Mouse (Mus musculus) cerebellum, adult 2 months (tissue): ENCODE measurements at regions not wholly inside any gene's neighbourhood (a gene's known extent, or its start where the extent isn't known, plus 50 kb on each side); places are given as distances from the start of the nearest gene placed in this dataset.
"Not testable (repeated sequence)": the region's sequence is repeated elsewhere in the genome, so short reads cannot be mapped to it uniquely, and the experiment has no call there.

Source experiments
- DNase-seq, 2 experiments: peaks; one replicate each; pipeline ENCODE4 v3.0.0; 2021
- H3K27ac ChIP-seq: fragments of 200-500 bp; 2 replicates; pipeline ENCODE4 v1.5.1; 2012; ENCODE audit warnings: low read length, control low read depth, inconsistent platforms; ENCODE audit not compliant: insufficient read depth
- H3K27me3 ChIP-seq: fragments of 200-500 bp; 2 replicates; pipeline ENCODE4 v1.6.1; 2012; ENCODE audit warnings: inconsistent platforms, mild to moderate bottlenecking, low read length, moderate library complexity; ENCODE audit not compliant: control insufficient read depth, insufficient read depth
- H3K4me1 ChIP-seq: fragments of 200-500 bp; 2 replicates; pipeline ENCODE4 v1.6.1; 2011; ENCODE audit warnings: low read length; ENCODE audit not compliant: control insufficient read depth, insufficient read depth
- H3K4me3 ChIP-seq: fragments of 200-500 bp; replicated peaks from 2 replicates; pipeline ENCODE3; 2011; ENCODE audit warnings: mild to moderate bottlenecking, low read depth, low read length, control low read depth; ENCODE audit not compliant: insufficient read depth
- CTCF ChIP-seq: fragments of 200-500 bp; IDR thresholded peaks from 2 replicates; pipeline ENCODE4 v1.5.1; 2011; ENCODE audit warnings: low read depth, mild to moderate bottlenecking, control low read depth, low read length, moderate library complexity, borderline replicate concordance; ENCODE audit not compliant: insufficient read depth
- POLR2A ChIP-seq: fragments of 200-500 bp; IDR thresholded peaks from 2 replicates; pipeline ENCODE4 v1.6.1; 2011; ENCODE audit warnings: low read length, control low read depth, borderline replicate concordance; ENCODE audit not compliant: insufficient read depth
- WGBS: fragments of 180-500 bp; shearing (Covaris S2); methylation state at CpG from one replicate; pipeline ENCODE4 v1.1.7; 2018; 5-methylcytosine and 5-hydroxymethylcytosine counted together

- Histone ChIP-seq H3K27me3 (no peaks in the 10 kb centered on the region), H3K27ac (no peak overlapping the region), H3K4me3 (no peak overlapping the region), H3K4me1 (no peaks in the 10 kb centered on the region)
- TF ChIP-seq CTCF, result no peak
- 53% methylated on average over 5 of the region's 5 CpGs for WGBS
- no peak for DNase-seq
Observed at GRCm38 (mm10) chr6:12892929-12893328, 143.7 kb upstream of the Thsd7a start.

- not testable (repeated sequence) for H3K4me1 ChIP-seq, H3K27ac ChIP-seq, H3K4me3 ChIP-seq, DNase-seq, H3K27me3 ChIP-seq
- WGBS, result 58% methylated on average over 1 of the region's 1 CpGs
Observed at GRCm38 (mm10) chr6:12876947-12877346, 127.7 kb upstream of the Thsd7a start.

- H3K4me1 ChIP-seq, result no peaks in the 10 kb centered on the region
- DNase-seq, result no peak
- TF ChIP-seq POLR2A, result no peak
- TF ChIP-seq CTCF, result no peak
- no peak overlapping the region for H3K27ac ChIP-seq
- H3K4me3 ChIP-seq, result no peak overlapping the region
- no peaks in the 10 kb centered on the region for H3K27me3 ChIP-seq
- WGBS, result 38% methylated on average over 4 of the region's 4 CpGs
Observed at GRCm38 (mm10) chr6:12876366-12876765, 127.2 kb upstream of the Thsd7a start.

GRCm38 (mm10) chr6:12868251-12868650, 119.0 kb upstream of the Thsd7a start:
- WGBS, result 81% methylated on average over 4 of the region's 4 CpGs
- Histone ChIP-seq H3K4me1 (no peaks in the 10 kb centered on the region), H3K27me3 (no peaks in the 10 kb centered on the region), H3K4me3 (no peak overlapping the region), H3K27ac (no peak overlapping the region)
- TF ChIP-seq CTCF, result no peak
- TF ChIP-seq POLR2A, result no peak
- no peak for DNase-seq

- H3K4me3 ChIP-seq, result no peak overlapping the region
- TF ChIP-seq CTCF (no peak), POLR2A (no peak)
- WGBS, result 80% methylated on average over 1 of the region's 1 CpGs
Observed at GRCm38 (mm10) chr6:12852041-12852440, 102.8 kb upstream of the Thsd7a start.

GRCm38 (mm10) chr6:12835079-12835478, 85.9 kb upstream of the Thsd7a start:
- not testable (repeated sequence) for H3K27me3 ChIP-seq, H3K4me3 ChIP-seq, H3K27ac ChIP-seq, H3K4me1 ChIP-seq, DNase-seq
- 40% methylated on average over 3 of the region's 3 CpGs for WGBS

More at GRCm38 (mm10) chr6:12852041-12852440, 102.8 kb upstream of the Thsd7a start:
- Histone ChIP-seq H3K27ac (no peak overlapping the region), H3K4me1 (no peaks in the 10 kb centered on the region), H3K27me3 (no peaks in the 10 kb centered on the region)
- no peak for DNase-seq

- Histone ChIP-seq H3K4me3 (no peak overlapping the region), H3K27me3 (no peaks in the 10 kb centered on the region), H3K4me1 (no peaks in the 10 kb centered on the region), H3K27ac (no peak overlapping the region)
- DNase-seq, result no peak
- TF ChIP-seq POLR2A (no peak), CTCF (no peak)
- 25% methylated on average over 5 of the region's 5 CpGs for WGBS
Observed at GRCm38 (mm10) chr6:12833358-12833757, 84.1 kb upstream of the Thsd7a start.

GRCm38 (mm10) chr6:12831916-12832315, 82.7 kb upstream of the Thsd7a start:
- H3K27ac ChIP-seq, result no peak overlapping the region
- H3K4me3 ChIP-seq, result no peak overlapping the region
- H3K27me3 ChIP-seq, result no peaks in the 10 kb centered on the region
- no peak for DNase-seq
- TF ChIP-seq CTCF, result no peak
- TF ChIP-seq POLR2A, result no peak
- no peaks in the 10 kb centered on the region for H3K4me1 ChIP-seq

GRCm38 (mm10) chr6:12831485-12831884, 82.3 kb upstream of the Thsd7a start:
- Histone ChIP-seq H3K4me1 (no peaks in the 10 kb centered on the region), H3K27me3 (no peaks in the 10 kb centered on the region), H3K27ac (no peak overlapping the region), H3K4me3 (no peak overlapping the region)
- no peak for DNase-seq
- WGBS, result 82% methylated on average over 2 of the region's 2 CpGs
- TF ChIP-seq CTCF (no peak), POLR2A (no peak)
